Mouse (Mus musculus) E14TG2a.4 (cell line): ENCODE results near the gene Gm42420.

Experiments used
- CTCF ChIP-seq: conservative IDR thresholded peaks from 2 replicates; pipeline ENCODE4 v1.5.1; 2014; ENCODE audit warnings: low read length
- NANOG ChIP-seq: IDR thresholded peaks from 2 replicates; pipeline ENCODE4 v1.6.1; 2014; ENCODE audit warnings: borderline replicate concordance, low read length, mixed read lengths
- POU5F1 ChIP-seq: IDR thresholded peaks from 2 replicates; pipeline ENCODE4 v1.6.1; 2014; ENCODE audit warnings: low read length, borderline replicate concordance

DNA sequence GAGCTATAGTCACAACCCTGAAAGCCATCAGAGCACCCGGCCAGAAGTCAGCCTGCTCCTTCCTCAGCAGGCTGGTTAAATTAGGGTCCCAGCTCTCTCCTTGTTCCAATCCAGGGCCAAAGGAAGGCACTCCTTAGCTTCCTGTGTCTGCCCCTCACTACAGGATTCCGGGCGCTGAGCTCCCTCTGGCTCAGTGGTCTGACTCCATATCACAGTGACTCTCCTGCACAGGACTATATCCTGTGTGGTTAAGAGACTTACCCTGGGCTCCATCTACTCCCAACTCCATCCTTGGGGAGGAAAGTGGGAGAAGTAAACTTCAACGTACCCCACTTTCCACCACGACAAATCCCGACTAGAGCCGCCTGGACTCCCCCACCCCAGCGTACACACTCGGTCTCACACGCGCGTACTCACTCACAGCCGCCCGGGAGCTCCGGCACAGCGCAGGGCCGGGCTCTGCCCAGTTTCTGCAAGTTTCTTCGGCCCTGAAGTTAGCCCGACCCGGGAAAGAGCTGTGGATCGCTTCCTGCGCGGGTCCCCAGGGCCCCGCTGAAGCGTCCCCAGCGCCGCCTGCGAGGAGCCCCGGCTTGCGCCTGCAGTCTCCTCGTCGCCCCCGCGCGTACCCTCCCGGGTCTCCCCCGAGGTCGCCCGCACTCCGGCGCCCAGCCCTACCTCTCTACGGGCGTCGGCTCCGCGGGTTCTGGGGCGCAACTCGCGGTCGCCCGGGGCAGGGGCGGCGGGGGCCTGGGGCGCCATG, 28.5 kb upstream of the Gm42420 start:
- TF ChIP-seq CTCF (no peak), POU5F1 (no peak), NANOG (no peak)
